Mouse (Mus musculus) cerebellum, adult 8-10 months (tissue): ENCODE measurements at regions not wholly inside any gene's neighbourhood (a gene's known extent, or its start where the extent isn't known, plus 50 kb on each side); places are given as distances from the start of the nearest gene placed in this dataset.
A peak's percentile ranks its signal among the peaks of the same experiment; 100 is the strongest.

Experiments
- DNase-seq: peaks from one replicate; pipeline ENCODE4 v3.0.0; 2022

GRCm38 (mm10) chr8:80422190-80422589, 71.4 kb upstream of the Gypa start:
- no peak for DNase-seq

- DNase-seq: no peak
Measured at GRCm38 (mm10) chr8:80416121-80416520, 77.5 kb upstream of the Gypa start.

GRCm38 (mm10) chr8:80399594-80400207, 93.9 kb upstream of the Gypa start:
- DNase-seq: no peak

- DNase-seq: no peak
Measured at GRCm38 (mm10) chr8:80395010-80395409, 98.6 kb upstream of the Gypa start.

- DNase-seq: no peak
Measured at GRCm38 (mm10) chr8:80393111-80393510, 100.5 kb upstream of the Gypa start.

GRCm38 (mm10) chr8:80369221-80369620, 124.4 kb upstream of the Gypa start:
- DNase-seq: no peak

GRCm38 (mm10) chr8:80364059-80364458, 129.5 kb upstream of the Gypa start:
- DNase-seq: no peak

- no peak for DNase-seq
Measured at GRCm38 (mm10) chr8:80343299-80343698, 150.3 kb upstream of the Gypa start.

- DNase-seq: no peak
Measured at GRCm38 (mm10) chr8:80337872-80338271, 155.7 kb upstream of the Gypa start.

- no peak for DNase-seq
Measured at GRCm38 (mm10) chr8:80328676-80329075, 164.9 kb upstream of the Gypa start.

- no peak for DNase-seq
Measured at GRCm38 (mm10) chr8:80325859-80326258, 167.7 kb upstream of the Gypa start.

GRCm38 (mm10) chr8:80325132-80325531, 168.4 kb upstream of the Gypa start:
- DNase-seq: no peak

GRCm38 (mm10) chr8:80318231-80318870, 175.2 kb upstream of the Gypa start:
- no peak for DNase-seq

- peak; percentile 13 for DNase-seq
Measured at GRCm38 (mm10) chr8:80315371-80315770, 178.2 kb upstream of the Gypa start.

- DNase-seq: no peak
Measured at GRCm38 (mm10) chr8:80314826-80315225, 178.8 kb upstream of the Gypa start.

GRCm38 (mm10) chr8:80313883-80314635, 179.5 kb upstream of the Gypa start:
- no peak for DNase-seq

GRCm38 (mm10) chr8:80307761-80308160, 185.8 kb upstream of the Gypa start:
- DNase-seq: no peak

- DNase-seq: no peak
Measured at GRCm38 (mm10) chr8:80298596-80298995, 195.0 kb upstream of the Gypa start.

GRCm38 (mm10) chr8:80290311-80290710, 203.3 kb upstream of the Gypa start:
- DNase-seq: no peak

- DNase-seq: no peak
Measured at GRCm38 (mm10) chr8:80289282-80289681, 204.3 kb upstream of the Gypa start.

- DNase-seq: no peak
Measured at GRCm38 (mm10) chr8:80268910-80269460, 211.2 kb upstream of the Hhip start.

GRCm38 (mm10) chr8:80264915-80265314, 207.1 kb upstream of the Hhip start:
- no peak for DNase-seq

- no peak for DNase-seq
Measured at GRCm38 (mm10) chr8:80263468-80263945, 205.7 kb upstream of the Hhip start.

GRCm38 (mm10) chr8:80262911-80263310, 205.1 kb upstream of the Hhip start:
- no peak for DNase-seq
